Mouse (Mus musculus) MEL (cell line): ENCODE measurements around the gene S1pr3.

Experiments used
- CTCF ChIP-seq, 3 experiments: IDR thresholded peaks in 2 of 3; conservative IDR thresholded peaks in 1 of 3; 2 replicates each; pipeline ENCODE4 v1.5.1; 2011 to 2012; ENCODE audit warnings: low read length in 3 of 3, low read depth in 2 of 3, mild to moderate bottlenecking in 2 of 3, improper control_type of control experiment in 1 of 3, inconsistent platforms in 1 of 3, mixed read lengths in 1 of 3, moderate library complexity in 1 of 3; ENCODE audit not compliant: control insufficient read depth in 1 of 3, insufficient read depth in 1 of 3, poor library complexity in 1 of 3, severe bottlenecking in 1 of 3
- ETS1 ChIP-seq: IDR thresholded peaks from 2 replicates; pipeline ENCODE4 v1.6.1; 2012; ENCODE audit warnings: low read depth, mild to moderate bottlenecking, inconsistent platforms, low read length, improper control_type of control experiment, moderate library complexity
- POLR2A ChIP-seq, 2 experiments: IDR thresholded peaks; 2 replicates each; pipeline ENCODE4 v1.6.1; 2011 to 2012; ENCODE audit warnings: low read length in 2 of 2, mild to moderate bottlenecking in 2 of 2, control low read depth in 1 of 2, improper control_type of control experiment in 1 of 2, low read depth in 1 of 2, moderate library complexity in 1 of 2; ENCODE audit not compliant: control insufficient read depth in 1 of 2, insufficient read depth in 1 of 2, poor library complexity in 1 of 2
- POLR2AphosphoS5 ChIP-seq: IDR thresholded peaks from 2 replicates; pipeline ENCODE4 v1.6.1; 2012; ENCODE audit warnings: low read depth, borderline replicate concordance, mild to moderate bottlenecking, inconsistent platforms, low read length, moderate library complexity, mixed read lengths
- TAL1 ChIP-seq: IDR thresholded peaks from 2 replicates; pipeline ENCODE4 v1.6.1; 2012; ENCODE audit warnings: mild to moderate bottlenecking, inconsistent platforms, low read length, moderate library complexity, mixed read lengths
- USF2 ChIP-seq, 2 experiments: IDR thresholded peaks; 2 replicates each; pipeline ENCODE4 v1.6.1; 2011 to 2012; ENCODE audit warnings: improper control_type of control experiment in 2 of 2, low read length in 2 of 2, borderline replicate concordance in 1 of 2, inconsistent platforms in 1 of 2, low read depth in 1 of 2, mild to moderate bottlenecking in 1 of 2; ENCODE audit not compliant: insufficient read depth in 1 of 2

DNA sequence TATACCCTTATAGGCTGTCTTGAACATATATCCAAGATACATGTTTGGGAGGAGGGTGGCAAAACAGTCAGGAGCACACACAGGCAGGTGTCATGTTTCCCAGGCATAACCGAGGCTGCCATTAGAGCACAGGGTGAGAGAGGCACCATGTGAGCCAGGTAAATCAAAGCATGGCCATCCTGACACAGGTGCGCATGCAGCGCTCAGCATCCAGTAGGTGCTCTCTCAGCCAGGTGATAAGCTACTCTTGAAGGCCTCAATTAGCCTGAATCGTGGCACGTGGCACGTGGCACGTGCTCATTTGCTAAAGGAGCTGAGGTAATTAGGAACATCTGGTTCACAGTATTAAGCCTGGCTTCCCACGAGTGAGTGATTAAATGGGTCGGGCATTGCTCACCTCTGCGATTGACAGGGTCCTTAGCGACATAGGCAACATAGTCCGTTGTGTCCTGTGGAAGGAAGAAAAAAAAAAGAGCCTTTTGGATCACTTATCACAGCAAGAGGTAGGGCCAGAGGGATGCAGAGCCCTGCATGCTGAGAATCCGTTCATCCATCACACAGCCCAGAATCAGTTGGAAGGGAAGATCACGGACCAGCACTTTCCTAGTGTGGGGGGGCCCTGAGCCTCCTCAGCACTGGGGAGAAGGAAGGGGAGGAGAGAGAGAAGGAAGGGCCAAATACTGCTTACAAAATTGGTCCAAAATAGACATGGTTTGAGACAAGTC is 57.8 kb downstream of the S1pr3 start:
- TF ChIP-seq POLR2A (IDR thresholded peaks at IDR 0.05; ENCODE audit: control insufficient read depth in 1 of 2, insufficient read depth in 1 of 2, low read depth in 1 of 2, low read length in 2 of 2, poor library complexity in 1 of 2) (no peak), CTCF (IDR thresholded peaks at IDR 0.05 in 2 of 3, conservative IDR thresholded peaks at IDR 0.05 in 1 of 3; ENCODE audit: control insufficient read depth in 1 of 3, insufficient read depth in 1 of 3, low read depth in 2 of 3, low read length in 3 of 3, poor library complexity in 1 of 3, severe bottlenecking in 1 of 3) (no peak), POLR2AphosphoS5 (no peak), ETS1 (no peak), USF2 (IDR thresholded peaks at IDR 0.05; ENCODE audit: borderline replicate concordance in 1 of 2, insufficient read depth in 1 of 2, low read depth in 1 of 2, low read length in 2 of 2) (no peak), TAL1 (no peak)
